Mouse (Mus musculus) retina, postnatal 1 day (tissue): ENCODE data around the gene Map3k1.

Experiments
- DNase-seq: peaks from one replicate; pipeline ENCODE4 v3.0.0-alpha.2; 2012

Gene Map3k1

DNA sequence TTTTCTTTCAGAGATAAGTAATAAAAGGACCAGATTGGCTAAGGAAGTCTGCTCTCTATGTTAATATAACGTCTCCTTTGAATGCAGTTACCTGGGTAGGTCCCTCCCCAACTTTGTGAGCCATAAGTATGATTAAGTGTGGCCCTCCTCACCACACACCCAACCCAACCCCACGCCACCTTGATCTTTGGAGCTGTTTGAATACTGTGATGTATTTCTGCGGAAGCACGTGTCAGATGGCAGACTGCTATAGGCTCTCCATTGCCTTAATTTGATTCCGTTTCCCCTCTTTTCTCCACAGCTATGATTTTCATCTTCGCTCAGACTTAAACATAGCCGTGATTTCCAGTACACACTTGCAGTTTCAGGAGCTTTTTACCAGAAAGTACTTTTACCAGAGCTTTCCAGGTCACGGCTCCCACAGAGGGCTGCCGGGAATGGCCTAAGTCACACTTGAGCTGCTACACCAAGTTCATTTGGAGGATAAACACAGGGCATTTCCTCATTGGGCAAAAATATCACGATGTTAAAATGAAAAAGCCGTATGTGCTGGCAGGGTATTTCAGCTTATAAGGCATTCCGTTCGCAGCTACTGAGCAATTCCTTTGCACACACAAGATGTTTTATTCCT is 2.3 kb upstream of the Map3k1 start:
- DNase-seq, result no peak

DNA sequence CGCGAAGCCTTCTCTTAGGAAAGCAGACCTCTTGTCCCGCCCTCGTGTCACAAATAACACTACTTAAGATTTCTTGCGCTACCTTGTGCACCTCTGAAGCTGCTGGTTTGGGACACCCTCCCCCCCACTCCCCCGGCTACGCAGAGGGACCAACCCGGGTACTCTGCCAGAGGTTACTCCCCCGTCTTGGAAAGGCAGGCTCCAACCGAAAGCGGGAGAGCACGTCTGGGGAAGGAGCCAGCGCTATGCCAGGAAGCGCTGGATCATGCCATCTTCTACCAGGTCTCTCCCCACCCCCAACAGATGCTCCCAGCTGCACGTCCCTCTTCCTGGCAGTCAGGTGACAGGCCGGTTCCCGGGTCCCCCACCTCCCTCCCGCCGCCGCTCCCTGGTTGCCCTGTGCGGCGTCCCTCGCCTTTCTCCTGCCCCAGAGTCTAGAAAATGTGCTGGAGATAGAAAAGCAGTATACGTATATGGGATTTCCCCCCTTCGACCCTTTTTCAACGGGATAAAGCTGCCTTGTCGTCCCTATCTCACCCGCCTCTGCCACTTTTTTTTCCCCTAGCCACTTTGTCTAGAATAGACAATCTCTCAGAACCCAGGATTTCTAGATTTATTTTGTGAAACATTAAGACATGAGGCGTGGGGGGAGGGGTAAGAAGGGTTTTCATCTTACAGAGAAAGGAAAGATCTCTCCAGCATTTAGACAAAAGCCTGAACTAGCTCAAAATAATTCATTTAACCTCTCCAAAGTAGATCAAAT is 854 bp upstream of the Map3k1 start:
- peak; percentile 80 for DNase-seq

DNA sequence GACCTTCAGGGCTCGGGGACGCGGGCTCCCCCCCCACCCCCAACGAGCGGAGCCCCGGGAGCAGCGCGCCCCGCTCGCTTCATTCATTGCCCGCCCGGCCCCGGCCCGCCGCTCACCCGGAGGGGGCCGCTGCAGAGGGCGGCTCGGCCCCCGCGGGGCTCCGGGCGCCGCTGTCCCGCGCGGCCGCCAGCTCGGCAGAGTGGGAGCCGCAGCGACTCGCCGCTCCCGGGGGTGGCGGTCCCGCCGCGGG is 481 bp downstream of the Map3k1 start:
- no peak for DNase-seq

DNA sequence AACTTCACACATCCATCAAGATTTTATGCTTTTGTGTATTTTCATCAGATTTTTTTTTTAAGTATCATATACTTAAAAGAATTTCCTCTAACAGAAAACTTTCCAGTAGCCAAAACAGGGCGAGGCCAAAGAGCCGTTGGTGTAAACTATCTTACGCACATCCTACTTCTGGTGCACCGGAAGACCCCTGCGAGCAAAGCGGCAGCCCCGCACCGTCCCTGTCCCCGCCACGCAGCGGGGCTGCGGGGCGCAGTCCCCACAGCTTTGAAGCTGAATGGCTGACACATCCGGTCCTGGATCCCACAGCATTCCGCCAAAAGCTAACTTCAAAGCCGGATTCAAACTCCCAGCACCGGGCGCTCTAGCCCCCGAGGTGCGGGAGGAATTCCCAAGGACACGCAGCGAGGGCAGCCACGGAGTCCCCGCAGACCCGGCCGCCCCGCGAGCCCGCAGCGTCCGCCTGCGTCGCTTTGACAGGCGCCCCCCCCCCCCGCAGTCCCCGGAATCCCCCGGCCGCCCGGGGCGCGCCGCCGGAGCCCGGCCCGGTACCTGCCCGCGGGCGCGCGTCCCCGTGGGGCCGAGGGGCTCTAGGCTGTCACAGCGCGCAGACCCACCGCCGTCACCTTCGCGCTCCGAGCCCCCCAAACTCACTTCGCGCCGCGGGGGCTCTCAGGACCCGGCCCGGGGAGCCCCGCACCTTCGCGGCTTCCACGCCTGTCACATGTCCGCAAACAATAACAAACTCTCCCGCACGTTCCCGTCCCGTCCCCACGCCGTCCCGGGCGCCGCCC is 1.0 kb downstream of the Map3k1 start:
- DNase-seq, result peak; percentile 65

DNA sequence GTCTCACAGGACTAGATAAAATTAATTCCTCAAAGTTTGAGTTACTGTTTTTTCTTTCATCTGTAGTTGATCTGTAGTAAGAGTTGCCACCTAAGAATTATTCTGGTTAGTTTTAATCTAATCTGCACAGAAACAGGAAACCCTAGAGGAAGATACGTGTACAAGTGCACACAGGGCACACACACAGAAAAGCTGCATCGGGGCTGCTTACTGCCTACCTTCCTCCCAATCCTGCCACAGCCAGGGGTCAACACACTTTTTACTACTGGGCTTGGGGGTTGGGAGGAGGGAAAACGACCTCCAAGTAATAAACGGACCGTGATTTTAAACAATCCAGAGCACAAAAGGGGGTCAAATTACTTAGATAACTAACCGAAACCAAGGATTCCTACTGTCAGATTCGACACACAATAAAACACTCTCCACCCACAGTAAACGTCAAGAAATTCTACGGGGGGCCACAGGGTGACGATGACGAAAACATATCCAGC is 1.6 kb downstream of the Map3k1 start:
- peak; percentile 43 for DNase-seq

DNA sequence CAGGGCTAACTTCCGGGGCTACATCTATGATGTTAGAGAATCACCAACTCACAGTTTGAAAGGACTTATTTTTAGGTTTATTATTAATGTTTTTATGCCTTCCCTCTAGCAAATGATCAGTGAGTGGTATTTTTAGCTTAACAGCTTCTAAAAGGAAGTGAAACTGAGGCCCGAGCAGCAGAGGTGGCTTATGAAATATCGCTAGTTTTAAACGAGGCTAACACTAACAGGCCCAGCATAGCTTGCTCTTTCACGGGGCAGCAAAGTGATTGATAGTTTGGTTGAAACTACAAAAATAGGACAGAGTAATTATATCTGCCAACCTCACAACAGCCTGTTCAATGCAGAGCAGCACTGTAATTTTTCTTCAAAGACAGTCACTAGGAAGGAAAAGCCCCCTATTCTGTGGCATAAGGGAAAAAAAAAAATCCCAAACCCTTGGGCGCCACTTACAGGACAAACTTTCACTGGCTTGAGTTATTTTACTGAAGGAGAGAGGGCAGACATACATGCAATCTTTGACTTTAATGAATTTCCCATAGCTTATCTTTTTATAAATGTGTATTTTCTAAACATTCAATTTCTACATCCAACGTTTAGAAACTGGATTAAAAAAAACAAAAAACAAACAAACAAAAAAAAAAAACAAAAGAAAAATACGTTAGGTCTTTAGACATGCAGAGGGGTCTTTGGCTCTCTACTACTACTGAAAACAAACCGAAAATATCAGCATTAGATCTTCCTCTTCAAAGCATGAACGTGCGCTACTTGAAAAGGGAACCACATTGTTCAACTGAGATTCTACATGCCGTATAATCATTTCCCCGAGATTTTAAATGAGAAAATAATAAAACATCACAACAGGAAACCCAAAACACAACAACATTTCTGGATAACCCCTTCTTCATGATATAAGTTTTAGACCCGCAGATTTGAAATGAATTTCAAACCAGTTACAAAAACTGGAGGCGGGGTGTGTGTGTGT is 2.8 kb downstream of the Map3k1 start:
- peak; percentile 55 for DNase-seq

DNA sequence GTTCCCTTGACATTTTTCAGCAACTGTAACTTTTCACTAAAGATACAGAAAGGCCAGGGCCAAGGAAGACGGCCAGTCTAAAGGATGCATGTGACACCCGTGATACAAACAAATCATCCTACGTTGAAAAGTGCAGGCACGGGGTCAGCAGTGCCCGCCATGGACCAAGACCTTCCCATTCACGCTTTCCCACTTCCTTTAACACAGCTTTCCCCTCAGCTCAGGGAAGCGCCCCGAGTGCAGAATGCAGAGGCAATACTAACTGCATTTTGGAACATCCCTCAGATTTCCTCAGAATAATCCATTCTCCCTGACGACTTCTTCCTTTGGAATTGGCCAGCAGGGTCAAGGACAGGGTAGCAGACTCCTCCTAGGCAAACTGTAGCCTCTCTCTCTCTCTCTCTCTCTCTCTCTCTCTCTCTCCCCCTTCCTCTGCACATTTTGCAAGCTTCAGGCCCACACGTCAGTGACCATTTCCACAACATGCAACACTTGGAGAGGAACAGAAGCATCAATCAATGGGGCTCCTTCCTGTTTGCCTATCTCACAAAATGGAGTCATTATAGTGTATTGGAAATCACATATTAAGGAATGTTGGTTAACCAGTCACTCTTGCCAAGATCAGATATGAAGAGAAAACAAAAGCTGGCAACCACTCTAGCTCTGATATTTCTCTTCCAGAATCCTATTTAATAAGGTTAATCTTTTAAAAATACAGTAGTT is 3.7 kb downstream of the Map3k1 start:
- no peak for DNase-seq

DNA sequence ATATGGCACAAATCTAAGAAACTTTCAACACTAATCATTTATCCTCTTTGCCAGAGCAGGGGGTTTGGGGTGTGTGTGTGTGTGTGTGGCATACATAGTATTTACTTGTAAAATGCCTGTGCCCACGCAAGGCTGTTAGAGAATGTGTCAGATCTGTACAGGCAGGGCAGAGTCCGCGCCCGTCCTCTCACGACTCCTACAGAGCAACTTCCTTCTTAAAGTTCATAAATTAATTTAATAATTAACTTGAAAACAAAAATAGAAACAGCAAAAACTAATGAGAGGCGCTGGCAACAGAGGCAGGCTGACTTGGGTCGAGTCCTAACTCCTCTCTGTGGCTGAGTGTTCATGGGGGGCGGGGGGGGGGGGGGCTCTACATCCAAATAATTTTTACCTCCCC is 4.6 kb downstream of the Map3k1 start:
- no peak for DNase-seq

DNA sequence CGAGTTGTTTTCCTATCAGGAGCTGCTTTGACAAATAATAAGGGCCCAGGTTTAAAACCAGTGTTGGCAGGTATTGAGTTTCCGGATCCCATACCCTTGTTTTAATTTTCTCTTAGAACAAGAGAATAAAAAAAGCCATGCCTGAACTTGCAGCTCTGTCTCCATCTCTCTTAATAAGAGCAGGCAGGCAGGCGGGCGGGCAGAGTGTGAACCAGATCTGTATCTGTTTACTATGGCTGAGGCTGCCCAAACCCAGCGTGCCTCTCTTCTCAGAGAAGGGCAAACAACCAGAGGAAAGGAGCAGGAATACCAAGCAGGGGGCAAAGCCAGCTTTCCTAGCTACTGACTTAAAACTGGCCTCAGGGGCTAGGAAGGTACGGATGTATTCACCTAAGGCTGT is 5.3 kb downstream of the Map3k1 start:
- no peak for DNase-seq

DNA sequence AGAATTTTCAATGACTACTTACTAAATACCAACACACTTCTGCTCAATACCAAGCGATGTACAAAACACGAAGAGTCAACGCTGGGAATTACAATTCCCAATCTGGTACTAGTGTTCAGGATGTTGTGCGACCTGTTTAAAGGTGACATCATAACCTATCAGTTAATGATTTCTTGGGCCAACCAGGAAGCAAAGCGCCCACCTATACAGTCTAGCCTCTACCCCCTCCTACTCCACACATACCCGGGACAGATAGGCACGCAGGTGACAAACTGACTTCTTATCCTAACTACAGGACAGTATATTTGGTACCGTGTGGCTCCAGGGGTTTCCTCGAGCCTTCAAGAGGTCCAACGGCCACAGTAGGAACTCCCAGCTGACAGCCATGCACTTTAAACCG is 5.9 kb downstream of the Map3k1 start:
- DNase-seq, result no peak

DNA sequence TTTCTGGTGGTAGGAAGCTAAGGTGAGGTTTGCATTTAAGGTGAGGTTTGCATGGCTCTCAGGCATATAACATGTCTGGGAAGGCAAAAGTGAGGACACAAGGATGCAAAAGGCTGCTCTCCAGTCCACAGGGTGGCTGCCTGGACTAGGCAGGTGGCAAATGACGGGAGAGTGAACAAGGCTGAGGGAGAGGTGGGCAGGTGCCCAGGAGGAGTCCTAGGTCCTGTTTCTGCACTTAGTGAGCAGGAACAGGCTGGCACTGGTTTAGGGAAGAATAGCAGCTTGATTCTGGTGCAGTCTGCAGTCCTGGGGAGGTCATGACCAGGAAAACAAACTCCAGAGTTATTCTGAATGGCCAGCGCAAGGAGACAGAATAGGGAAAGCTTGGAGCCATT is 6.5 kb downstream of the Map3k1 start:
- no peak for DNase-seq

DNA sequence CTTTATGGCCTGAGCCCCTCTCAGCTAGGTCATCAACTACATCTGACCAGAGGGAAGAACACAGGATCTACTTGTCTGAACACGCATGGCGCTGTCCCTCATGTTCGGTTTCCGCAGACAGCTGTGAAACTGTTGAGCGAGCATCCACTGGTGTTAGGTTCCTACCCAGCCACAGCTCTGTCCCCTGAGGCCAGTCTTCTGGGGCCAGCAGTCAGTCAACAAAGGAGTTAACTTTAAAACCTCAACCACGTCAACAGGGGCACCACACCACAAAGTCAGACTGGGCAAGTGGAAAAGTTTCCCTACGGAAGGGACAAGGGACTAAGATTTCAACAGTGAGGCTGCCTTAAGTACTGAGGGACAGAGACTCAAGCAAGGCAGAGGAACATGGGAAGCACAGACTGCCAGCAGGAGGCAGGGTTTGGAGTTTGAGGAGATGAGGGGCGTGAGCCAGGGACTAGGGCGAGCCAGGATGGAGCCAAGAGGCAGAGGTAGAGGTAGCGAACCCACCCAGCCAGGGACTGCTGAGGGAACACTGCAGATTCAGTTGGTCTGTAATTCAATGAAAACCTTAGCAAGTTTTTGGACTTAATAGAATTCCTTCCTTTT is 7.0 kb downstream of the Map3k1 start:
- DNase-seq, result no peak

DNA sequence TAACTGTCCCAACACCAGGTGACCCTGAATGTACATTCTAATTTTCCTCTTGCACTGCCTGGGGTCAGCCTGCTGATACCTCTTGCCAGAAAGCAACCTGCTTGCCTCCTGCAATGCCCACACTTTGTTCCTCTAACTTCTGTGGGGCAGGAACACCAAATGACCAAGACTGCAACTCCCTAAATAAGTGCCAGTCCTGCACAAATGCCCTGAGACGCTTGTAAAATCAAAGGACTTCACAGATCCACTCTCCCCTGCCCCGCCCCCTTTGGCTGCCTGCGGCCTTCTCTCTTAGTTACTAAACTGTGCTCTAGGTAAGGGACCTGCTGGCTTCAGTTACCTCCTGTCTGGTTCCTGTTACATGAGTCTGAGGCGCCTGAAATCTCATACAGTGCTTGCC is 7.9 kb downstream of the Map3k1 start:
- DNase-seq, result no peak

DNA sequence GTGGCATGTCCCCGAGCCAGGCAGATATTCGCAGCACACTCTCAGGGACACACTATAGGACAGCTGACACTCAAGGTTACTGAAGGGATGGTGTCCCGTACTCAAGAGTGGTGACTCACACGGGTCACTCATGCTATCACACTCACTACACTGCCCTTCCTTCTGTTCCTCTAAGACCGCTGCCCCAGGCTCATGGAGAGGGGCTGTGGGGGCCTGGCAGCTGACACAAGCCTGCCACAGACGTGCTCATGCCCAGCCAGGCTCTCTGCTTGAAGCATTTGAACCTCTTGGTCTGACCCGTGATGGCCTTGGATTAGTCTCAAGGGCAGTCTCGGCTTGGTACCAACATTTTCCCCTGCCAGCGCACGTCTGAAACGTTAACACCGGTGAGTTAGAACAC is 10.7 kb downstream of the Map3k1 start:
- DNase-seq, result no peak

DNA sequence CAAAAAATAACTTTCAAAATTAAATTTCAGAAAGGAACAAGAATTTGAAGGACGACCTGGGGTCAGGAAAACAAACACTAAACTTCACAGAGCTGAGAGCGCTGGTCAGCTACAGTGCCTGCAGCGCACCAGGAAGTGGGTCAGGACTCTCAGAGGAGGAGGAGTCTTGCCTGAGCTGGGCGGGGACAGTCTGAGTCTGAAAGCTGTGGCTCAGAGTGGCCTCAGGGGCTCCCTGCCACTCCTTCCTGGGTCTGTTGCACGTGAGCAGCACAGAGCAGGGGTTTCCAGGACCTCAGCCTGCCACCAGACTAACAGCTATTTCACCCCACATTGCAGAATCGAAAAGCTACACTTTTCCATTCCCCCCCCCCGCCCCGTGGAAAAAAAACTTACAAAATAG is 11.8 kb downstream of the Map3k1 start:
- DNase-seq, result peak; percentile 92

DNA sequence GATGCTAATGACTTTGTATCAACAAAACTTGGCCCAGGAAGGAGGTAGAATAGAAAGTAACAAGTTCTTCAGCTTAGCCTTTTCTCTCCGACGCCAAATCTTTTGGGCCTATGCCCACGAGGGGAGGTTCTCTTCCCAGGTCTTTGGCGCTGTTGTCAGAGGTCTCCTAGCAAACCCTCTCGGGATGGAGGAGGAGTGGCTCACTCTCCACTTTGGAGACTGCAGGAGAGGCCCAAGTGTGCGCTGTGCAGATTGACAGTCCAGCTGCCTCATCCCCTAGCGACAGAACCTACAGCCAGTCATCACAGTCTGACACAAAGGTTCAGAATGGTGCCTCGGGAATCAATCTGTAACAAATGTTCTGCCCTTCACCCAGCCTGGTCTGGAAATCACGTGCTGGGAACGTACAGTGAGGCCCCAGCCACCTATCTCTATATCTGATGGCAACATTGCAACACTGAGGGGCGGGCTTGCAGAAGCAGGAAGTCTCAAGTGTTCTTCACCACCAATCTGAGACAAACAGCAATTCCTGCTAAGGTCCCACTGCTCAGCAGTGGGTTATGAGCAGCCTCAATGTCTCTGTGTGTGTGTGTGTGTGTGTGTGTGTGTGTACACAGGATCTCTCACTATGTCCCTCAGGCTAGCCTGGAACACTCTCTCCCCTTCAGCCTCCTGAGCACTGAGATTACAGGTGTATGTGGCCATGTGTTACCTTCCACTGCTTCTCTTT is 12.4 kb downstream of the Map3k1 start:
- DNase-seq, result no peak

DNA sequence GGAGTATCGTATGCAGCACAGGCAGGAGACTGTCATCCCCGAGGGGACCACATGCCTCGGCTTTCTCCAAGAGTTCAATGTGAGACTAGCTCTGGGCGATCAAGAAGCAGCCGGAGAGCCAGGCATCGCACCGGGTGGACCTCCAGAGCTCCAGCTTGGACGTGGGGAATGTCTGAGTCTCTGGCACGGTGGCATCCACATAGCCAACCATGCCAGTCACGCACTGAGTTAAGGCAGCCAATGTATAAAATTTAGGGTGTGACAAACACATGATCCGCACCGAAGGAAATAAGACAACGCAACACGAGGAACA is 15.9 kb downstream of the Map3k1 start:
- DNase-seq, result no peak

DNA sequence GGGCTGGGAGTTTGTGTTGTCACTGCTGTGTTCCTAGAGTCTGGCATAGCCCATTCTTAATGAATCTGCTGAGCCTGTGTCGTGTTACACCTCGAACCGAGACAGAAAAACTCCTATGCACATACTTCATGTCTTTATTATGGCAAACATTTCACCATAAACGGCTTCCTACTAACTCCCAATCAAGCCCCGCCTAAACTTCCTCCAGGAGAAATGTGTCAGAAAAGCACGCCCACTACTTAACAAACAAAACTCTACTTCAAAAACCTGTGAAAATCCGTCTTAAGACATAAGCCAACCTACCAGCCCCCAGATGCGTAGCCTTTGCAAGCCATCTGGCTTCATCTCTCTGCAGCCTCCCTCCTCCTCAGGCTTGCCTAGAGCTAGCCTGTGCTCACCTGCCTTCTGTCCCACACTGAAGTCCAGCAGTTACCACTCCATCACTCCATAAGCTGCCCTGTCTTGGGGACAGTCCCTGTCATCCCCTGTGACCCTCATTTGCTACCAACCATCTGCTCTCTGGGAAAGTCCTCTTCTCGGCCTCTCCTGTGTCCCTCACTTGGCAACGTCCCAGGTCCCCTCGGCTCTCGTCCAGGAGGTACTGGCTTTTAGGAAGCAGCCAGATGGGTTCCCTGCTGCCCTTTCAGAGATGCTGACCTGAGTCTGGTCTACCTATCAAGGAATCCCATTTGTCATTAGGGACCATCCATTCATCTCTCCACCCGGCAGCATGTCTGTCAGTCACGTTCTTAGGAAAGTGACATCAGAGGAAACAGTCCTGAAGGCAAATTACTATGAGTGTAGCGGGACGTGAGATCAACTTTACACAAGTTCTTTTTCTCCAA is 16.4 kb downstream of the Map3k1 start:
- DNase-seq, result no peak

DNA sequence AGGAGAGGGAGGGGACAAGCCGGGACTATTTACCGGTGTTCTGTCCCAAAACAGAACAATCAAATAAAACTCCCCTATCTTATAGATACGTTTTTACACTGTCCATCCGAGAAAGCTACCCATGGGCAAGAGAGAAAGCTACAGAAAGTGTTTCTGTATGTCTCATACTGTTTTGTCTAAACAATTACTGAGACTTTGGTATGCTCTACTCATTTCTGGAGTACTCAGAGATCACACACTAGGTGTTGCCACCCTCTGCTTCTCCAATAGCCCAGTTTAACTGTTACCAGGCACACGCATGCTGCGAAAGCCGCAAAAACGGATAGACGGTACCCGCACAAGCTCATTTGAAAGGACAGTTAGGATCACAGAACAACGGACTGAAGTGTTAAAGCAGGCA is 17.2 kb downstream of the Map3k1 start:
- DNase-seq, result no peak

DNA sequence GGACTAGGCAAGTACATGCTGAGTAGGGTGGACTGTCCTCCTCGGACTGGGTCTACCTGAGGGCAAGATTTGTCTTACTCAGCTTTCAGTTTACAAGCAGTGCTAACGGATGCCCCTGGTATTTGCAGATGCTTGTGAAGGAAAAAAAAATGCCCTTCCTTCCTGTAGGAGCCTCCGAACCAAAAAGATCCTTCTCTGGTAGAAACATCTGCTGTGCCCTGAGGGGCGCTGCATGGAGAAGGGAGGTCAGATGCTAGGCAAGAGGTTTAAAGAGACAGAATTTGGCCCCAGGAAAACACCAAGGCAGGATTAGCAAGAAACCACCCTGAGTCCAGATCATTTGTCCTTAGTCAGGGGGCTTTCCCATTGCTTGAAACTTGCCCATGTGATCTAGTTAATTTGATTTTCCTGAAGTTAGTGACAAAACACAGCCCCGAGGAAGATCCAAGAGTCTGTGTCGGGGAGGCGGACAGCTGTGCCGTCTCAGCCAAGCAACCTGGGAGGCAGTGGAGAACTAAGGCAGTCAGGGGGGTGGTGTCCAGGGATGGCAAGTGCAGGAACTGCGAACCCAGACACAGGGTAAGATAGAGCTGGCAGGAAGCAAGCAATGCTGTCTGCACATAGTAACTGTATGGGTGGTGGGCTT is 19.2 kb downstream of the Map3k1 start:
- DNase-seq, result peak; percentile 81
